Mouse (Mus musculus) limb, embryonic 10.5 days (tissue): Measurements from ENCODE around the gene Tecpr1. TPM values are rescaled to one million over a fixed set of nuclear protein-coding genes. Genes with fewer than 3 reads are reported as not detected.

Source experiments
- DNase-seq: peaks from one replicate; pipeline ENCODE4 v3.0.0-alpha.2; 2017; ENCODE audit warnings: low spot score
- H3K27ac ChIP-seq: fragments of 300-500 bp; sonication (generic); 2 replicates; pipeline ENCODE4 v1.5.1; 2016; ENCODE audit warnings: mild to moderate bottlenecking
- H3K27me3 ChIP-seq: fragments of 300-500 bp; sonication (generic); 2 replicates; pipeline ENCODE4 v1.6.1; 2016; ENCODE audit warnings: low read depth, mild to moderate bottlenecking; ENCODE audit not compliant: poor library complexity, severe bottlenecking
- H3K36me3 ChIP-seq: fragments of 300-500 bp; sonication (generic); 2 replicates; pipeline ENCODE4 v1.6.1; 2016; ENCODE audit warnings: mild to moderate bottlenecking, moderate library complexity
- H3K4me1 ChIP-seq: fragments of 300-500 bp; sonication (generic); 2 replicates; pipeline ENCODE4 v1.6.1; 2016
- H3K4me3 ChIP-seq: fragments of 300-500 bp; sonication (generic); 2 replicates; pipeline ENCODE4 v1.5.1; 2016; ENCODE audit warnings: mild to moderate bottlenecking, moderate library complexity
- H3K9me3 ChIP-seq: fragments of 300-500 bp; sonication (generic); replicated peaks from 2 replicates; pipeline ENCODE4 v1.6.1; 2016; ENCODE audit warnings: mild to moderate bottlenecking
- WGBS: fragments of 180-500 bp; shearing (Covaris S2); methylation state at CpG from one replicate; pipeline ENCODE4 v1.1.7; 2016; 5-methylcytosine and 5-hydroxymethylcytosine counted together
- polyA plus RNA-seq: library from polyadenylated mRNA; unstranded; fragments of >200 nt; fragmentation: Nextera tagmentation; extraction: Ambion mirVana; gene quantifications from 2 replicates; pipeline ENCODE4 v1.2.1, GENCODE M21; 2016

Gene Tecpr1
- polyA plus RNA-seq, 1 experiment from 2014 or later: 21.0 TPM

DNA sequence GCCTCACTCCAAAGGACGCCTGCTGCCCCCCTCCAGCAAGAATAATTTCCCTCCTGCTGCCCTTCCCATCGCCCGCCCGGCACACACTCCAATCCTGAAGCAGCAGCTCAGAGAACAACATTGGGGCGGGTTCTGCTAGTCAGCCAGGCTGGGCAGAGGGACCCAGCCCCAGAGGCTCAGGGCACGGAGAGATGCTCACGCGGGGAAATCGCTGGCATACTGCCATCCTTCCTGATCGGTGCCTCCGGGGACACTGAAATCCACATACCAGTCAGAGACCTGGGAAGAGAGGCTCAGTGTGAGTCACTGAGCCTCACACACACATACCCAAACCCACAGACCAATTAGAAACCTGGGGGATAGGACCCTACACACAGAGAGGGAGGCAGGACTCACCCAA lies 22.8 kb downstream of the Tecpr1 start:
- Histone ChIP-seq H3K4me3 (no peak overlapping the region), H3K27me3 (no peaks in the 10 kb centered on the region), H3K9me3 (no peaks in the 10 kb centered on the region; the same call in 1 of the 2 replicates), H3K27ac (no peak overlapping the region), H3K36me3 (peaks cover 52% of the 10 kb centered on the region), H3K4me1 (no peaks in the 10 kb centered on the region)
- no peak for DNase-seq
- 94% methylated on average over 11 of the region's 11 CpGs for WGBS

DNA sequence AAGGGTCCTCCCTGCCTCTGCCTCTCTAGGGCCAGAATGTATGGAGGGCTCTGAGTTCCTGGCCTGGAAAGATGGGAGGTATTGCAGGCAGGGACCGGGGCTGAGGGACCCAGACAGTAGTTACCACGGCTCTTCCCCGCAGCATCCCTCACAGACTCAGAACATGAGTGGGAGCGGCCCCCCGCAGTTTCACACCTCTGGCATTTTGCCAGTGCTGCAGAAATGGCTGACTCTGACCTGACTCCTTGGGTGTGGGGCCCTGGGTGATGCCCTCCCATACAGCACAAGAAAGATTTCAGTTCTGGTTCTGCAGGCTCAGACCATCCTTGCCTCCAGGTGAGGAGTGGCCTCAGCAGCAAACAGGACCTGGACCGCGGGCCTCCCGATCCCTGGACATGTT lies 27.8 kb downstream of the Tecpr1 start:
- no peaks in the 10 kb centered on the region for H3K9me3 ChIP-seq
- peaks cover 20% of the 10 kb centered on the region for H3K36me3 ChIP-seq
- H3K4me1 ChIP-seq: peaks cover 10% of the 10 kb centered on the region
- DNase-seq: no peak
- no peak overlapping the region for H3K4me3 ChIP-seq
- 86% methylated on average over 8 of the region's 8 CpGs for WGBS
- H3K27me3 ChIP-seq: peaks cover 7% of the 10 kb centered on the region; the same call in 1 of the 2 replicates
- H3K27ac ChIP-seq: no peak overlapping the region

DNA sequence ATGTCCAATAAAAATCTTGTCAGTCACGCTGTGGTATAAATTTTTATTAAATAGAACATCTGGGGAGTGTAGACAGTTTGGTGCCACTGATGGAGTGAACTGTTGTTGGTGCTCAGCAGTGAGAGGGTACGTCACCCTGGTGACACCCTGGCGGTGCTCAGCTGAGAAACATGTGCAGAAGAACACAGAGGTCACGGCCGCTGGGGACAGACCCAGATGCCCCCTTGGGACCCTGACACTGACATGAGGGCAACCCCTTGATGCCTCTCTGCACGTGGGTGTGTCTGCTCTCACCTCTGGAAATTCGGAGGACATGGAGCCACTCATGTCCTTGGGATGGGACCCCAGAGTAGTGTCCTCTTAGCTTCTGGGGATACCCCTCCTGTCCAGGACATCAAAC lies 29.0 kb downstream of the Tecpr1 start:
- peaks cover 10% of the 10 kb centered on the region; the same call in 1 of the 2 replicates for H3K36me3 ChIP-seq
- H3K27ac ChIP-seq: no peak overlapping the region
- no peak for DNase-seq
- H3K4me3 ChIP-seq: no peak overlapping the region
- peaks cover 7% of the 10 kb centered on the region; the same call in 1 of the 2 replicates for H3K27me3 ChIP-seq
- H3K9me3 ChIP-seq: no peaks in the 10 kb centered on the region
- H3K4me1 ChIP-seq: peaks cover 21% of the 10 kb centered on the region
- 84% methylated on average over 7 of the region's 7 CpGs for WGBS

- Histone ChIP-seq H3K9me3 (no peaks in the 10 kb centered on the region), H3K36me3 (peaks cover 9% of the 10 kb centered on the region; the same call in 1 of the 2 replicates), H3K4me3 (no peak overlapping the region), H3K27me3 (peaks cover 7% of the 10 kb centered on the region; the same call in 1 of the 2 replicates), H3K27ac (no peak overlapping the region), H3K4me1 (peaks cover 24% of the 10 kb centered on the region)
- 86% methylated on average over 6 of the region's 6 CpGs for WGBS
- no peak for DNase-seq
Measured at GRCm38 (mm10) chr5:144192673-144193072, 30.7 kb downstream of the Tecpr1 start.

GRCm38 (mm10) chr5:144191026-144191425 lies 32.4 kb downstream of the Tecpr1 start:
- Histone ChIP-seq H3K27ac (no peak overlapping the region; the same call in 1 of the 2 replicates), H3K27me3 (peaks cover 7% of the 10 kb centered on the region; the same call in 1 of the 2 replicates), H3K36me3 (peaks cover 19% of the 10 kb centered on the region), H3K4me3 (no peak overlapping the region), H3K4me1 (peaks cover 24% of the 10 kb centered on the region), H3K9me3 (no peaks in the 10 kb centered on the region)
- DNase-seq: peak; percentile 54
- WGBS: 59% methylated on average over 23 of the region's 23 CpGs

DNA sequence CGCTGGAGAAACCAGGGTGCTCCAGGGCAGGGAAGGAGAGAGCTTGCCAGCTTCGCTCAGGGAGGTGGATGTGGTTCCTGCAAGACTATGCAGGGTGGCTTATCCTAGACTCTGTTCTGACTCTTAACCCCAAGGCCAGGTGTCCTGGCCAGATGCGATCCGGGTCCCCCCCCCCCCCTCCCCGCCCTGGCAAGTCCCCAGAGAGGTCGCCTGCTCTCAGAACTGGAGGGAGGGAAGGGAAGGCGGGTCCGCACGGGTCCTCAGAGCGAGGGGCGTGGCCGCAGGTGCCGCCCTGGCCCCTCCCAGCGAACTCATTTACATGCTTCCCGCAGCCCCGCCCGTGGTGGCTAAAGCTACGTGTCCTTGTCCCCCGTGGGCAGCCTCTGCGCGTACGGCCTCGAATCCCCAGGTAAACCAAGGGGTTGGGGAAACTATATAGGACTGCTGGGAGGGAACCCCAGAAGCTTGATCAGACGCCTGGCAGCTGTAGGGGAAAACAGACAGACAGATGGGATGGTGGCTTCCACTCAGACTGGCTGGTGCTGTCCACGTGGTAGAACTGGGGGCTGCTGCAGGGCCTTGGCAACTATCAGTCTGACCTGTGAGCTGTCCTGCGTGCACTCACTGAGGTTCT lies 33.3 kb downstream of the Tecpr1 start, which contains the start of gene Bhlha15:
TSS of gene Bhlha15 (plus strand) at position 337 of the 634 bp plus-strand sequence.
- H3K9me3 ChIP-seq: no peaks in the 10 kb centered on the region
- H3K4me1 ChIP-seq: peaks cover 24% of the 10 kb centered on the region
- H3K4me3 ChIP-seq: peak within 1 kb of the TSS; percentile 44
- peaks cover 29% of the 10 kb centered on the region for H3K36me3 ChIP-seq
- 5% methylated on average over 26 of the region's 26 CpGs for WGBS
- peak within 1 kb of the TSS; percentile 50; the same call in 1 of the 2 replicates for H3K27ac ChIP-seq
- DNase-seq: peak; percentile 66
- H3K27me3 ChIP-seq: peaks cover 7% of the 10 kb centered on the region; the same call in 1 of the 2 replicates

DNA sequence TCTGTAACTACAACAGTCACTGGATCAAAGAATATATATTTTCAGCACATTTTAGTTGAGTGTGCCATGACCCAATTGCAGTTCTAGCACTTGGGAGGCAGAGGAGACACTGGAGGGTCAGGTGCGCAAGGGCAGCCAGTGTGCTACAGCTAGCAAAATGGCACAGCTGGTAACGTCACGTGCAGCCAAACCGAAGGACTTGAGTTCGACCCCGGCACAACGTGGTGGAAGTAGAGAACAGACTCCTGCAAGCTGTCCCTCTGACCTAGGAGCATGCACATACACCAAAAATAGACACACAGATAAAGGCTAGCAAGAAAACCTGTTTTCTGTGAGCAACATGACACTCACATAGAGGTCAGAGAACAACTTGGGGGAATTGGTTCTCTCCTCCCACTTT lies 34.1 kb downstream of the Tecpr1 start:
- DNase-seq: no peak
- Histone ChIP-seq H3K4me1 (peaks cover 24% of the 10 kb centered on the region), H3K4me3 (no peak overlapping the region), H3K36me3 (peaks cover 36% of the 10 kb centered on the region), H3K27ac (no peak overlapping the region), H3K9me3 (no peaks in the 10 kb centered on the region), H3K27me3 (peaks cover 7% of the 10 kb centered on the region; the same call in 1 of the 2 replicates)
- 76% methylated on average over 7 of the region's 7 CpGs for WGBS

DNA sequence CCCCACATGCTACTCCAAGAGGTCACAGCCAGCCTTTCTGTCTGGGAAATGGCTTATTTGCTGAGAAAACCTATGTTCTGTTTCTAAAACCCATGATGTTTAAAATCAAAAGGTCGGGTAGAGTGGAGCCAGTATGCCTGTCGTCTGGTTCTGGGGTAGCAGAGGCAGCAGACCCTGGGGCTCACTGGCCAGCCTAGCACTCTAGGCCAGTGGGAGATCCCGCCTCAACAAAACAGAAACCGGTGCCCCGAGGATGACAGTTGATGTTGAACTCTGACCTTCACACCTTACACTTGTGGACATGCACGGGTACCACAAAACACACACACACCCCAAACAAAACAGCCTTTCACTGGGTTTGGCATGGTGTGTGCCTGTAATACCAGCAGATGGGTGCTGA lies 35.0 kb downstream of the Tecpr1 start:
- Histone ChIP-seq H3K27me3 (peaks cover 7% of the 10 kb centered on the region; the same call in 1 of the 2 replicates), H3K4me3 (no peak overlapping the region), H3K4me1 (peaks cover 24% of the 10 kb centered on the region), H3K36me3 (peaks cover 44% of the 10 kb centered on the region), H3K27ac (no peak overlapping the region), H3K9me3 (no peaks in the 10 kb centered on the region)
- no peak for DNase-seq
- WGBS: 89% methylated on average over 6 of the region's 6 CpGs

DNA sequence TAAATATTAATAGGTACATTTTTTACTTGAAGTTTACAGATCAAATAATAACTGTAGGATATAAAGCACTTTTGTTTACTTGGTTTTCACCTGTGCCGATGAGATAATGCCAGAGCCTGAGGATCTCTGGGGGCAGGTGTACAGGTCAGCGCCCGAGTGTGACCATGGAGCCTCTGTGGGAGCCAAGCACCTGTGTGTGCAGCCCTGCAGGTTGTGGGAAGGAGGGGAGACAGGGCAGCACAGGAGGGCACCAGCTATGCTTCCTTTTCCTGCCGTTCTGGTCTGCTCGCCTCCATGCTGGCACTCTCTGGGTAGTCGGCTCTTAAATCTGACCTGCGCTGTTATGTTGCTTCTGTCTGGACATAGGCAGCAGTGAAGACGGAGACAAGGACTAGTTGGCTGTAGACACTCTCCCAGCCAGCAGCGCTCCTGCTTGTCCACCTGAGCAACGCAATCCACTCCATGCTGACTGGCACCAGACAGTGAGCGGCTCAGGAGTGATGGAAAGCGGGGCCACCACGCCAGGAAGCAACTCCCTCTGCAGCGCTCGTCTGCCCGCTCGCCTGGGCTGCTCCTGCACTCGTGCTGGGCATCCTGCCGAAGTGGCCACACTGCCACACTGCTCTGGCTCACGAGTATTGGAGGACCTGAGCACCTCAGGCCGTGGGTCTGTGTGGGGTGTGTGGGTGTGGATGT lies 38.9 kb downstream of the Tecpr1 start:
- Histone ChIP-seq H3K9me3 (no peaks in the 10 kb centered on the region), H3K27ac (no peak overlapping the region), H3K36me3 (peaks cover 65% of the 10 kb centered on the region), H3K4me1 (peaks cover 3% of the 10 kb centered on the region), H3K27me3 (no peaks in the 10 kb centered on the region), H3K4me3 (no peak overlapping the region)
- no peak for DNase-seq
- WGBS: 92% methylated on average over 21 of the region's 21 CpGs

GRCm38 (mm10) chr5:144183647-144184335 lies 39.6 kb downstream of the Tecpr1 start:
- H3K27me3 ChIP-seq: no peaks in the 10 kb centered on the region
- WGBS: 90% methylated on average over 7 of the region's 7 CpGs
- H3K4me3 ChIP-seq: no peak overlapping the region
- DNase-seq: no peak
- no peaks in the 10 kb centered on the region; the same call in 1 of the 2 replicates for H3K4me1 ChIP-seq
- H3K9me3 ChIP-seq: no peaks in the 10 kb centered on the region
- no peak overlapping the region for H3K27ac ChIP-seq
- H3K36me3 ChIP-seq: peaks cover 71% of the 10 kb centered on the region

- H3K27ac ChIP-seq: no peak overlapping the region
- DNase-seq: no peak
- no peak overlapping the region for H3K4me3 ChIP-seq
- H3K9me3 ChIP-seq: no peaks in the 10 kb centered on the region
- peaks cover 70% of the 10 kb centered on the region for H3K36me3 ChIP-seq
- WGBS: 71% methylated on average over 8 of the region's 8 CpGs
- H3K4me1 ChIP-seq: no peaks in the 10 kb centered on the region; the same call in 1 of the 2 replicates
- no peaks in the 10 kb centered on the region for H3K27me3 ChIP-seq
Measured at GRCm38 (mm10) chr5:144183248-144183559, 40.2 kb downstream of the Tecpr1 start.

DNA sequence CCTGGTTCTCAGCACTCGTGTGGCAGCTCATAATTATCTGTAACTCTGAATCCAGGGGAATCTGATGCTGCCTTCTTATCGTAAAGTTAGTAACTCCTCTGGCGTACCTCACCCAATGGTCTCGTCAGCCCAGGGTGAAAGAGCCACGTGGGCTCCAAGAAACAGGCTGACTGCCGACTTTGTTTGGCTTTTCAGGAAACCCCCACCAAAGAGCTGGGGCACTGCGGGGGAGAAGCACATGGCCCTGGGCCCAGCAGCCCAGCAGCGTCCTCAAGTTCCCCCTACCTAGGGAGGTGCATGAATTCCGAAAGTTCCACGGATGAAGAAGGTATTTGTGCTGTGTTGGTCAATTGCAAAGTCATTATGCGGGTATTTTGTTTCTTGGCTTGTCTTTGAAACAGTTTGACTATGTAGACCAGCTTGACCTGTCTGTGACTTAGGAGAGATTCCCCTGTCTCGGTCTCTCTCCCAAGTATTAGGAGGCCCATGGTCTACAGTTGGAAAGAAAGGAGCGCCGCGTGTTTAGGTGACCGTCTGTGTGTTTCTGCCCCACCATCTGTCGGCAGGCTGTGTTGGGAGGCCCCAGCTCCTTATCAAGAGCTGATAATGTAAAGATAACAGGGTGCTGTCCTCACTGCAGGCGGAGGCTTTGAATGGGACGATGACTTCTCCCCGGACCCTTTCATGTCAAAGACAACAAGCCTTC lies 40.7 kb downstream of the Tecpr1 start:
- Histone ChIP-seq H3K4me1 (no peaks in the 10 kb centered on the region; the same call in 1 of the 2 replicates), H3K27me3 (no peaks in the 10 kb centered on the region), H3K36me3 (peaks cover 74% of the 10 kb centered on the region), H3K4me3 (no peak overlapping the region), H3K27ac (no peak overlapping the region), H3K9me3 (no peaks in the 10 kb centered on the region)
- no peak for DNase-seq
- WGBS: 67% methylated on average over 20 of the region's 20 CpGs
